Mouse (Mus musculus) stomach, postnatal 0 days (tissue): ENCODE measurements around the gene Trpd52l3. TPM values are rescaled to one million over a fixed set of nuclear protein-coding genes. Genes with fewer than 3 reads are reported as not detected.

Experiments
- ATAC-seq: fragments of 200-750 bp; cut with Nextera tagmentation; 2 replicates; pipeline ENCODE4 v1.8.0; 2017; ENCODE audit not compliant: low FRiP score, low TSS enrichment
- DNase-seq: peaks from one replicate; pipeline ENCODE4 v3.0.0-alpha.2; 2016; ENCODE audit warnings: low spot score
- H3K27ac ChIP-seq: fragments of 300-500 bp; sonication (generic); replicated peaks from 2 replicates; pipeline ENCODE4 v1.5.1; 2014; ENCODE audit warnings: mild to moderate bottlenecking, control low read depth
- H3K27me3 ChIP-seq: fragments of 300-500 bp; sonication (generic); 2 replicates; pipeline ENCODE4 v1.6.1; 2014; ENCODE audit warnings: low read length; ENCODE audit not compliant: control insufficient read depth, insufficient read depth
- H3K36me3 ChIP-seq: fragments of 300-500 bp; sonication (generic); 2 replicates; pipeline ENCODE4 v1.6.1; 2014; ENCODE audit warnings: low read length, mixed read lengths; ENCODE audit not compliant: control insufficient read depth, insufficient read depth
- H3K4me1 ChIP-seq: fragments of 300-500 bp; sonication (generic); replicated peaks from 2 replicates; pipeline ENCODE4 v1.6.1; 2014; ENCODE audit warnings: antibody characterized with exemption; ENCODE audit not compliant: control insufficient read depth, insufficient read depth
- H3K4me2 ChIP-seq: fragments of 300-500 bp; sonication (generic); replicated peaks from 2 replicates; pipeline ENCODE4 v1.6.1; 2014; ENCODE audit warnings: low read depth, mild to moderate bottlenecking, control low read depth, moderate library complexity
- H3K4me3 ChIP-seq: fragments of 300-500 bp; sonication (generic); 2 replicates; pipeline ENCODE4 v1.5.1; 2014; ENCODE audit warnings: low read depth, low read length, control low read depth
- H3K9ac ChIP-seq: fragments of 300-500 bp; sonication (generic); 2 replicates; pipeline ENCODE4 v1.6.1; 2014; ENCODE audit warnings: mild to moderate bottlenecking, low read length, control low read depth, mixed read lengths
- H3K9me3 ChIP-seq: fragments of 300-500 bp; sonication (generic); 2 replicates; pipeline ENCODE4 v1.6.1; 2016; ENCODE audit warnings: low read length; ENCODE audit not compliant: control insufficient read depth
- CTCF ChIP-seq: IDR thresholded peaks from 2 replicates; pipeline ENCODE4 v1.5.1; 2016; ENCODE audit warnings: antibody characterized with exemption, low read depth, mild to moderate bottlenecking, moderate library complexity
- EP300 ChIP-seq: optimal IDR thresholded peaks from 2 replicates; pipeline ENCODE3; 2016; ENCODE audit warnings: antibody characterized with exemption
- WGBS: fragments of 180-500 bp; shearing (Covaris S2); extraction: QIAGEN DNeasy Blood & Tissue Kit; methylation state at CpG from one replicate; pipeline ENCODE4 v1.1.7; 2014; 5-methylcytosine and 5-hydroxymethylcytosine counted together
- polyA plus RNA-seq: library from polyadenylated mRNA; unstranded; fragments of >200 nt; fragmentation: Nextera tagmentation; extraction: Ambion mirVana; gene quantifications from 2 replicates; pipeline ENCODE4 v1.2.1, GENCODE M21; 2015

The Trpd52l3 gene
- polyA plus RNA-seq, result not detected in 2 replicates

- H3K27ac ChIP-seq, result no peak within 1 kb of the TSS
- H3K27me3 ChIP-seq, result no peaks in the 10 kb centered on the region
- WGBS, result 93% methylated on average over 9 of the region's 9 CpGs
- no peak within 1 kb of the TSS for H3K4me3 ChIP-seq
- H3K4me1 ChIP-seq, result no peaks in the 10 kb centered on the region
- no peak within 1 kb of the TSS for H3K4me2 ChIP-seq
- H3K9ac ChIP-seq, result no peak within 1 kb of the TSS
- ATAC-seq, result no peak
- H3K9me3 ChIP-seq, result no peaks in the 10 kb centered on the region
- DNase-seq, result no peak
- TF ChIP-seq CTCF (no peak), EP300 (no peak)
- no peaks in the 10 kb centered on the region for H3K36me3 ChIP-seq
Observed at GRCm38 (mm10) chr19:30003621-30004020, at the start of gene Trpd52l3. Trpd52l3 (plus strand) TSS chr19:30003790.

- Histone ChIP-seq H3K4me2 (no peak overlapping the region), H3K27ac (no peak overlapping the region), H3K9ac (no peak overlapping the region), H3K36me3 (no peaks in the 10 kb centered on the region), H3K4me1 (no peaks in the 10 kb centered on the region), H3K4me3 (no peak overlapping the region), H3K9me3 (no peaks in the 10 kb centered on the region), H3K27me3 (no peaks in the 10 kb centered on the region)
- no peak for DNase-seq
- ATAC-seq, result no peak
- TF ChIP-seq EP300 (no peak), CTCF (no peak)
- 86% methylated on average over 3 of the region's 3 CpGs for WGBS
Observed at GRCm38 (mm10) chr19:29953833-29954232, 49.8 kb upstream of the Trpd52l3 start.

- H3K9me3 ChIP-seq, result no peaks in the 10 kb centered on the region
- ATAC-seq, result no peak
- TF ChIP-seq CTCF, result no peak
- H3K27ac ChIP-seq, result no peak overlapping the region
- H3K36me3 ChIP-seq, result no peaks in the 10 kb centered on the region
- no peak overlapping the region for H3K4me2 ChIP-seq
- 73% methylated on average over 2 of the region's 2 CpGs for WGBS
- H3K4me3 ChIP-seq, result no peak overlapping the region
- no peaks in the 10 kb centered on the region for H3K4me1 ChIP-seq
- no peak for DNase-seq
- no peaks in the 10 kb centered on the region for H3K27me3 ChIP-seq
- H3K9ac ChIP-seq, result no peak overlapping the region
Observed at GRCm38 (mm10) chr19:29955454-29955853, 48.1 kb upstream of the Trpd52l3 start.

- DNase-seq, result no peak
- no peaks in the 10 kb centered on the region for H3K27me3 ChIP-seq
- TF ChIP-seq EP300 (no peak), CTCF (no peak)
Observed at GRCm38 (mm10) chr19:29960906-29961305, 42.7 kb upstream of the Trpd52l3 start.

GRCm38 (mm10) chr19:29961842-29962241, 41.7 kb upstream of the Trpd52l3 start:
- no peak overlapping the region for H3K9ac ChIP-seq
- no peak overlapping the region for H3K4me3 ChIP-seq
- no peaks in the 10 kb centered on the region for H3K4me1 ChIP-seq
- no peaks in the 10 kb centered on the region for H3K27me3 ChIP-seq
- TF ChIP-seq CTCF (no peak), EP300 (no peak)
- no peak overlapping the region for H3K27ac ChIP-seq
- H3K4me2 ChIP-seq, result no peak overlapping the region
- WGBS, result 76% methylated on average over 6 of the region's 6 CpGs
- H3K9me3 ChIP-seq, result 0 out of 2 replicates have a peak, but pooled peaks cover 2% of the 10 kb centered on the region
- ATAC-seq, result no peak
- DNase-seq, result no peak
- H3K36me3 ChIP-seq, result no peaks in the 10 kb centered on the region

More at GRCm38 (mm10) chr19:29960906-29961305, 42.7 kb upstream of the Trpd52l3 start:
- WGBS, result 80% methylated on average over 4 of the region's 4 CpGs
- H3K36me3 ChIP-seq, result no peaks in the 10 kb centered on the region
- H3K4me2 ChIP-seq, result no peak overlapping the region
- no peaks in the 10 kb centered on the region for H3K4me1 ChIP-seq
- no peak for ATAC-seq
- no peak overlapping the region for H3K9ac ChIP-seq
- H3K4me3 ChIP-seq, result no peak overlapping the region
- H3K9me3 ChIP-seq, result no peaks in the 10 kb centered on the region
- no peak overlapping the region for H3K27ac ChIP-seq

GRCm38 (mm10) chr19:29963598-29964092, 39.9 kb upstream of the Trpd52l3 start:
- H3K9ac ChIP-seq, result no peak overlapping the region
- H3K9me3 ChIP-seq, result 0 out of 2 replicates have a peak, but pooled peaks cover 2% of the 10 kb centered on the region
- 43% methylated on average over 2 of the region's 2 CpGs for WGBS
- H3K27ac ChIP-seq, result no peak overlapping the region
- peak; percentile 64; the same call in 1 of the 2 replicates for ATAC-seq
- no peaks in the 10 kb centered on the region for H3K4me1 ChIP-seq
- DNase-seq, result no peak
- no peaks in the 10 kb centered on the region for H3K36me3 ChIP-seq
- no peak overlapping the region for H3K4me2 ChIP-seq
- H3K27me3 ChIP-seq, result no peaks in the 10 kb centered on the region
- no peak overlapping the region for H3K4me3 ChIP-seq
- TF ChIP-seq CTCF (no peak), EP300 (no peak)
